Mouse (Mus musculus): ENCODE measurements around the gene Pcbp1. TPM values are rescaled to one million over a fixed set of nuclear protein-coding genes. Genes with fewer than 3 reads are reported as not detected.
A peak's percentile ranks its signal among the peaks of the same experiment; 100 is the strongest.

The Pcbp1 gene
- polyA plus RNA-seq, 1 experiment from 2014 or later: 488 TPM

- Histone ChIP-seq H3K4me1 (replicated peaks; ENCODE audit: insufficient read depth, low read length) (no peaks in the 10 kb centered on the region), H3K27ac (no peak overlapping the region), H3K4me3 (replicated peaks; ENCODE audit: low read depth, low read length) (no peak overlapping the region), H3K27me3 (ENCODE audit: insufficient read depth, low read length) (no peaks in the 10 kb centered on the region), H3K36me3 (ENCODE audit: insufficient read depth, low read length) (peaks cover 14% of the 10 kb centered on the region; the same call in 1 of the 2 replicates), H3K4me2 (ENCODE audit: low read length) (no peak overlapping the region), H3K9me3 (replicated peaks; ENCODE audit: low read length) (no peaks in the 10 kb centered on the region), H3K9ac (ENCODE audit: low read depth, low read length) (no peak overlapping the region)
- WGBS: 90% methylated on average over 3 of the region's 3 CpGs
- ATAC-seq (replicated peaks; ENCODE audit: low FRiP score, low read depth) (no peak), DNase-seq (ENCODE audit: low spot score) (no peak)
- no peak for TF ChIP-seq CTCF (IDR thresholded peaks at IDR 0.05; ENCODE audit: low read depth)
Measured at GRCm38 (mm10) chr6:86543869-86544268, 17.7 kb upstream of the Pcbp1 start.

GRCm38 (mm10) chr6:86543060-86543459 lies 16.9 kb upstream of the Pcbp1 start:
- Histone ChIP-seq H3K4me1 (replicated peaks; ENCODE audit: insufficient read depth, low read length) (no peaks in the 10 kb centered on the region), H3K27ac (no peak overlapping the region), H3K27me3 (ENCODE audit: insufficient read depth, low read length) (no peaks in the 10 kb centered on the region), H3K9ac (ENCODE audit: low read depth, low read length) (no peak overlapping the region), H3K4me2 (ENCODE audit: low read length) (no peak overlapping the region), H3K9me3 (replicated peaks; ENCODE audit: low read length) (no peaks in the 10 kb centered on the region), H3K36me3 (ENCODE audit: insufficient read depth, low read length) (peaks cover 13% of the 10 kb centered on the region; the same call in 1 of the 2 replicates), H3K4me3 (replicated peaks; ENCODE audit: low read depth, low read length) (no peak overlapping the region)
- no peak for TF ChIP-seq CTCF (IDR thresholded peaks at IDR 0.05; ENCODE audit: low read depth)
- ATAC-seq (replicated peaks; ENCODE audit: low FRiP score, low read depth) (no peak), DNase-seq (ENCODE audit: low spot score) (no peak)
- WGBS: 96% methylated on average over 13 of the region's 13 CpGs

- H3K36me3 ChIP-seq (ENCODE audit: insufficient read depth, low read length): peaks cover 15% of the 10 kb centered on the region; the same call in 1 of the 2 replicates
Measured at GRCm38 (mm10) chr6:86541650-86542049, 15.5 kb upstream of the Pcbp1 start.

GRCm38 (mm10) chr6:86528451-86528785 lies 2.3 kb upstream of the Pcbp1 start:
- Histone ChIP-seq H3K27ac (no peak overlapping the region), H3K27me3 (ENCODE audit: insufficient read depth, low read length) (no peaks in the 10 kb centered on the region), H3K4me3 (replicated peaks; ENCODE audit: low read depth, low read length) (no peak overlapping the region), H3K36me3 (ENCODE audit: insufficient read depth, low read length) (0 out of 2 replicates have a peak, but pooled peaks cover 16% of the 10 kb centered on the region), H3K9ac (ENCODE audit: low read depth, low read length) (no peak overlapping the region), H3K4me2 (ENCODE audit: low read length) (no peak overlapping the region), H3K4me1 (replicated peaks; ENCODE audit: insufficient read depth, low read length) (no peaks in the 10 kb centered on the region), H3K9me3 (replicated peaks; ENCODE audit: low read length) (no peaks in the 10 kb centered on the region)
- TF ChIP-seq CTCF (IDR thresholded peaks at IDR 0.05; ENCODE audit: low read depth): no peak
- no peak for DNase-seq (ENCODE audit: low spot score)
- 60% methylated on average over 1 of the region's 1 CpGs for WGBS
- ATAC-seq (replicated peaks; ENCODE audit: low FRiP score, low read depth): no peak

More at GRCm38 (mm10) chr6:86541650-86542049, 15.5 kb upstream of the Pcbp1 start:
- Histone ChIP-seq H3K4me2 (ENCODE audit: low read length) (no peak overlapping the region), H3K27me3 (ENCODE audit: insufficient read depth, low read length) (no peaks in the 10 kb centered on the region), H3K9ac (ENCODE audit: low read depth, low read length) (no peak overlapping the region), H3K4me3 (replicated peaks; ENCODE audit: low read depth, low read length) (no peak overlapping the region), H3K4me1 (replicated peaks; ENCODE audit: insufficient read depth, low read length) (no peaks in the 10 kb centered on the region), H3K27ac (no peak overlapping the region), H3K9me3 (replicated peaks; ENCODE audit: low read length) (no peaks in the 10 kb centered on the region)
- 92% methylated on average over 2 of the region's 2 CpGs for WGBS
- DNase-seq (ENCODE audit: low spot score) (no peak), ATAC-seq (replicated peaks; ENCODE audit: low FRiP score, low read depth) (no peak)
- TF ChIP-seq CTCF (IDR thresholded peaks at IDR 0.05; ENCODE audit: low read depth): peak; percentile 65

GRCm38 (mm10) chr6:86527766-86528450 lies 1.8 kb upstream of the Pcbp1 start:
- WGBS: 81% methylated on average over 1 of the region's 4 CpGs
- Histone ChIP-seq H3K36me3 (ENCODE audit: insufficient read depth, low read length) (0 out of 2 replicates have a peak, but pooled peaks cover 12% of the 10 kb centered on the region), H3K4me3 (replicated peaks; ENCODE audit: low read depth, low read length) (peak overlapping the region; percentile 98), H3K27ac (peak overlapping the region; percentile 100), H3K9me3 (replicated peaks; ENCODE audit: low read length) (no peaks in the 10 kb centered on the region), H3K27me3 (ENCODE audit: insufficient read depth, low read length) (no peaks in the 10 kb centered on the region), H3K4me2 (ENCODE audit: low read length) (peak overlapping the region; percentile 79), H3K9ac (ENCODE audit: low read depth, low read length) (no peak overlapping the region), H3K4me1 (replicated peaks; ENCODE audit: insufficient read depth, low read length) (peaks cover 3% of the 10 kb centered on the region; the same call in 1 of the 2 replicates)
- ATAC-seq (replicated peaks; ENCODE audit: low FRiP score, low read depth) (no peak), DNase-seq (ENCODE audit: low spot score) (no peak)
- no peak for TF ChIP-seq CTCF (IDR thresholded peaks at IDR 0.05; ENCODE audit: low read depth)

- ATAC-seq (replicated peaks; ENCODE audit: low FRiP score, low read depth) (peak; percentile 71), DNase-seq (ENCODE audit: low spot score) (no peak)
- Histone ChIP-seq H3K4me3 (replicated peaks; ENCODE audit: low read depth, low read length) (peak overlapping the region; percentile 98), H3K4me1 (replicated peaks; ENCODE audit: insufficient read depth, low read length) (peaks cover 9% of the 10 kb centered on the region; the same call in 1 of the 2 replicates), H3K27me3 (ENCODE audit: insufficient read depth, low read length) (no peaks in the 10 kb centered on the region), H3K4me2 (ENCODE audit: low read length) (peak overlapping the region; percentile 79), H3K9ac (ENCODE audit: low read depth, low read length) (peak overlapping the region; percentile 98), H3K27ac (peak overlapping the region; percentile 100), H3K9me3 (replicated peaks; ENCODE audit: low read length) (no peaks in the 10 kb centered on the region), H3K36me3 (ENCODE audit: insufficient read depth, low read length) (0 out of 2 replicates have a peak, but pooled peaks cover 7% of the 10 kb centered on the region)
- 6% methylated on average over 49 of the region's 49 CpGs for WGBS
- TF ChIP-seq CTCF (IDR thresholded peaks at IDR 0.05; ENCODE audit: low read depth): no peak
Measured at GRCm38 (mm10) chr6:86526961-86527740, 1.0 kb upstream of the Pcbp1 start.

All from kidney, postnatal 0 days (tissue).